Mouse (Mus musculus) liver, embryonic 14.5 days (tissue): ENCODE data around the gene Nup155. TPM values are rescaled to one million over a fixed set of nuclear protein-coding genes. Genes with fewer than 3 reads are reported as not detected.

ENCODE experiments used
- ATAC-seq: fragments of 200-750 bp; cut with Nextera tagmentation; 2 replicates; pipeline ENCODE4 v1.8.0; 2017; ENCODE audit warnings: moderate number of reproducible peaks, mild to moderate bottlenecking, moderate library complexity; ENCODE audit not compliant: insufficient read depth
- DNase-seq, 3 experiments: peaks; one replicate each; pipeline ENCODE4 v3.0.0-alpha.2; 2012 to 2013; ENCODE audit warnings: low read depth in 3 of 3, low spot score in 3 of 3
- H3K27ac ChIP-seq: fragments of 300-500 bp; sonication (generic); 2 replicates; pipeline ENCODE4 v1.5.1; 2014; ENCODE audit warnings: moderate library complexity, mild to moderate bottlenecking, control low read depth, inconsistent platforms
- H3K27me3 ChIP-seq: fragments of 300-500 bp; sonication (generic); 2 replicates; pipeline ENCODE4 v1.6.1; 2014; ENCODE audit warnings: mild to moderate bottlenecking, low read length, moderate library complexity; ENCODE audit not compliant: control insufficient read depth, insufficient read depth
- H3K36me3 ChIP-seq: fragments of 300-500 bp; sonication (generic); replicated peaks from 2 replicates; pipeline ENCODE4 v1.6.1; 2014; ENCODE audit warnings: low read depth; ENCODE audit not compliant: control insufficient read depth, insufficient read depth
- H3K4me1 ChIP-seq, 2 experiments: fragments of 200-500 bp in 1 of 2; fragments of 300-500 bp in 1 of 2; sonication (generic) in 1 of 2; replicated peaks; 2 replicates each; pipeline ENCODE4 v1.6.1; 2012 to 2014; ENCODE audit warnings: antibody characterized with exemption in 1 of 2, inconsistent platforms in 1 of 2, low read length in 1 of 2; ENCODE audit not compliant: control insufficient read depth in 2 of 2, insufficient read depth in 2 of 2
- H3K4me2 ChIP-seq: fragments of 300-500 bp; sonication (generic); 2 replicates; pipeline ENCODE4 v1.6.1; 2014; ENCODE audit warnings: low read depth, mild to moderate bottlenecking, control low read depth, moderate library complexity
- H3K4me3 ChIP-seq, 2 experiments: fragments of 200-500 bp in 1 of 2; fragments of 300-500 bp in 1 of 2; sonication (generic) in 1 of 2; 2 replicates each; pipeline ENCODE4 v1.5.1; 2012 to 2014; ENCODE audit warnings: low read depth in 2 of 2, low read length in 2 of 2, mild to moderate bottlenecking in 2 of 2, control low read depth in 1 of 2, inconsistent platforms in 1 of 2, moderate library complexity in 1 of 2; ENCODE audit not compliant: insufficient read depth in 1 of 2
- H3K9ac ChIP-seq: fragments of 300-500 bp; sonication (generic); replicated peaks from 2 replicates; pipeline ENCODE4 v1.6.1; 2014; ENCODE audit warnings: mild to moderate bottlenecking, control low read depth, moderate library complexity
- H3K9me3 ChIP-seq: fragments of 300-500 bp; sonication (generic); 2 replicates; pipeline ENCODE4 v1.6.1; 2016; ENCODE audit warnings: low read length, mixed read lengths; ENCODE audit not compliant: control insufficient read depth
- CTCF ChIP-seq: IDR thresholded peaks from 2 replicates; pipeline ENCODE4 v1.5.1; 2016; ENCODE audit warnings: antibody characterized with exemption, low read depth, control low read depth
- EP300 ChIP-seq: IDR thresholded peaks from 2 replicates; pipeline ENCODE4 v1.6.1; 2016; ENCODE audit warnings: antibody characterized with exemption, low read depth
- WGBS: fragments of 180-500 bp; shearing (Covaris S2); extraction: QIAGEN DNeasy Blood & Tissue Kit; methylation state at CpG from one replicate; pipeline ENCODE4 v1.1.7; 2014; ENCODE audit not compliant: insufficient replicate concordance; 5-methylcytosine and 5-hydroxymethylcytosine counted together
- polyA plus RNA-seq, 2 experiments: library from polyadenylated mRNA; depleted of rRNA in 1 of 2; stranded (reverse) in 1 of 2; unstranded in 1 of 2; fragments of >200 nt; fragmentation: Nextera tagmentation in 1 of 2; extraction: Ambion mirVana in 1 of 2; gene quantifications; 2 replicates each; pipeline versions ENCODE4 v1.2.1 to v1.2.3; 2012 to 2014

Nup155 gene
- polyA plus RNA-seq, 2 experiments: 11.3 to 11.7 TPM

DNA sequence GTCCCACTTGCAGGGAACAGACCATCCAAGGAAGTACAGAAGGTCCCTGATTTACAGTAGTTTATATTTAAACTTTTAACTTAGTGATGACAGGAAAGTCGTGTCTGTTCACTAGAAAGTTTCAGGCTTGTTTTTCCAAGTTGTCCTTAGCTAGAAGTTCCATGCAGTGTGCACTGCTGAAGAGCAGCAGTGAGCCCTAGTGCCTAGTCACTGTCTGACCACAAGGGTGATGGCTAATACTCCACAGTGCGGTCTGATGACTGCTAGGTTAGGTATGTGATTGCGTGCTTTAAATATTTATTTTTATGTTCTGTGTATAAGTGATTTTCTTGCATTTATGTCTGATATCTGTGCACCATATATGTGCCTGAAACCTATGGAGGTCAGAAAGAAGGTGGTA is 81.4 kb downstream of the Nup155 start:
- 74% methylated on average over 3 of the region's 3 CpGs for WGBS
- Histone ChIP-seq H3K27ac (no peak overlapping the region), H3K36me3 (no peaks in the 10 kb centered on the region), H3K4me2 (no peak overlapping the region), H3K4me1 (no peaks in the 10 kb centered on the region), H3K27me3 (no peaks in the 10 kb centered on the region), H3K9ac (no peak overlapping the region), H3K4me3 (no peak overlapping the region), H3K9me3 (no peaks in the 10 kb centered on the region)
- TF ChIP-seq CTCF (no peak), EP300 (no peak)
- ATAC-seq (no peak), DNase-seq (no peak)

DNA sequence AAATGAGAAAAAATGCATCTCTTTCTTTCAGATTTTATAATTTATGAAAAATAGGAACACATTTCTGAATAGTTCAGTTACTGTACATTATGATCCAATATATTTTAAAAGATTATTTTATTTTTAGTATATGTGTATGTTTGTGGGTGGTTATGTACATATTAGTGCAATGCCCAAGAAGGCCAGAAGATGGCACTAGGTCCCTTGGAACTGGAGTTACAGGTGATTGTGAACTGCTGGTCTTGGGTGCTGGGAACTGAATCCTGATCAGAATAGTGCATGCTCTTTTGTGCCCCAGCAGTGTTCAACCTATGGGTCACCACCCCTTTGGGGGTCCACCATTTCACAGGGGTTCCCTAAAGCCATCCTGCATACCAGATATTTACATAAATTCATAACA is 91.2 kb downstream of the Nup155 start:
- TF ChIP-seq EP300 (no peak), CTCF (peak; percentile 53)
- no peaks in the 10 kb centered on the region for H3K9me3 ChIP-seq
- H3K4me1 ChIP-seq: no peaks in the 10 kb centered on the region
- no peaks in the 10 kb centered on the region for H3K36me3 ChIP-seq
- no peak overlapping the region for H3K9ac ChIP-seq
- H3K4me3 ChIP-seq: no peak overlapping the region
- H3K27ac ChIP-seq: no peak overlapping the region
- no peaks in the 10 kb centered on the region for H3K27me3 ChIP-seq
- DNase-seq: no peak
- no peak overlapping the region for H3K4me2 ChIP-seq
- no peak for ATAC-seq

DNA sequence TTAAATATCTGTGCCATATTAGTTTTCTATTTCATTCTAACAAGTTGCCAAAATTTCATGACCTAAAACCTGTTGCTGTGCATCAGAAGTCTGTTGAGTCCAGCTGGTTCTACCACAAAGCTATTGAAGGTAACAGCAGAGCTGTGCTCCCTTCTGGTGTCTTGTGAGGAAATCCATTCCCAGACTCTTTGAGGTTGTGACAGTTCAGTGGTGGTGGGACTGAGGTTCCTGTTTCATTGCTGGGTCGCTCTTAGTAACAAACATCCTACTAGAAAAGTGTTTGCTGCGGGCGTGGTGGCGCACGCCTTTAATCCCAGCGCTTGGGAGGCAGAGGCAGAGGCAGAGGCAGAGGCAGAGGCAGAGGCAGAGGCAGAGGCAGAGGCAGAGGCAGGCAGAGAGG is 99.3 kb downstream of the Nup155 start:
- no peak overlapping the region for H3K9ac ChIP-seq
- no peak for DNase-seq
- TF ChIP-seq CTCF: no peak
- no peak for TF ChIP-seq EP300
- no peak overlapping the region for H3K27ac ChIP-seq
- no peaks in the 10 kb centered on the region for H3K36me3 ChIP-seq
- no peak for ATAC-seq
- H3K9me3 ChIP-seq: no peaks in the 10 kb centered on the region
- no peaks in the 10 kb centered on the region for H3K4me1 ChIP-seq
- WGBS: 74% methylated on average over 6 of the region's 6 CpGs
- H3K27me3 ChIP-seq: no peaks in the 10 kb centered on the region
- no peak overlapping the region for H3K4me2 ChIP-seq
- H3K4me3 ChIP-seq: no peak overlapping the region

Other genes starting within 250 kb of the Nup155 start
- 7.1 and 10.5 TPM in 2 replicates for gene Wdr70, start 10.1 kb upstream of the Nup155 start, polyA plus RNA-seq (2012; rRNA removed)
- gene Wdr70, start 10.1 kb upstream of the Nup155 start, polyA plus RNA-seq (2014; fragmentation: Nextera tagmentation; extraction: Ambion mirVana): 18.0 and 19.1 TPM in 2 replicates
- 0.37 and 0.54 TPM in 2 replicates for gene Cplane1, start 59.8 kb downstream of the Nup155 start, polyA plus RNA-seq (2012; rRNA removed)
- gene Cplane1, start 59.8 kb downstream of the Nup155 start, polyA plus RNA-seq (2014; fragmentation: Nextera tagmentation; extraction: Ambion mirVana): 0.70 and 0.73 TPM in 2 replicates